Mouse (Mus musculus): ENCODE measurements at regions not wholly inside any gene's neighbourhood (a gene's known extent, or its start where the extent isn't known, plus 50 kb on each side); places are given as distances from the start of the nearest gene placed in this dataset.

GRCm38 (mm10) chr6:91619009-91619408 lies 64.8 kb upstream of the Slc6a6 start:
- DNase-seq (ENCODE audit: low spot score in 2 of 2): no peak

GRCm38 (mm10) chr6:91619735-91620732 lies 63.8 kb upstream of the Slc6a6 start:
- no peak for DNase-seq (ENCODE audit: low spot score in 2 of 2)

- no peak for DNase-seq (ENCODE audit: low spot score in 2 of 2)
Observed at GRCm38 (mm10) chr6:91621437-91621836, 62.4 kb upstream of the Slc6a6 start.

GRCm38 (mm10) chr6:91622425-91622824 lies 61.4 kb upstream of the Slc6a6 start:
- DNase-seq (ENCODE audit: low spot score in 2 of 2): no peak

- no peak for DNase-seq (ENCODE audit: low spot score in 2 of 2)
Observed at GRCm38 (mm10) chr6:91623646-91624045, 60.2 kb upstream of the Slc6a6 start.

GRCm38 (mm10) chr6:91629230-91629629 lies 54.6 kb upstream of the Slc6a6 start:
- no peak for DNase-seq (ENCODE audit: low spot score in 2 of 2)

GRCm38 (mm10) chr6:91631261-91631660 lies 52.6 kb upstream of the Slc6a6 start:
- DNase-seq (ENCODE audit: low spot score in 2 of 2): no peak

Data from frontal cortex, postnatal 14 days (tissue).